In the genomic region with DNA sequence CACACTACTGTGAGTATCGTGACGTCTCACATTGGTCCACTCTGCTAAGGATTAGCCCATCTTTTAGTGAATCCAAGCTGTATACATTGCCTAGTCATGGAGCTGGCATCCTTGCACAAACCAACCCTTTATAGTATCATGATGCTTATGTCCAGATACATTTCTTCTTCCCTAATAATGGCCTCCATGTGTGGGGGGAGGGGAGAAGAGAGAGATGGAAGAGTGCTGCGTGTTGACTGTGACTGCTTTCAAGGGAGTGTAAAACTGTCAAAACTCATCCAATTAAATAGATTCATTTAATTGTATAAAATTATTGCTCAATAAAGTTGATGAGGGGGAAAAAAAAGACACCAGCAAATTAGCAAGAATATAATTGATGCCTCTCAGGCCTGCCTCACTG, we compare ENCODE assay signal across 15 mouse cellular contexts.
"Had no signal": no experiment of that assay in that cellular context is flagged by ENCODE, and none has a peak within 500 bp of the region (broad histone marks: within the 10 kb centered on the region; RNA-seq: fewer than 3 reads in every experiment).

No protein-coding gene starts in this region.

- ATAC-seq: liver, embryonic 12.5 days; midbrain, embryonic 13.5 days; midbrain, embryonic 15.5 days had no signal

- DNase-seq: lung, adult 18-20 months; lung, embryonic 14.5 days; lung, postnatal 10 days; lung, postnatal 4 days; right cerebral cortex, postnatal 14 days; thymus, adult 2 months; thymus, postnatal 25 days; thymus, postnatal 4 days had no signal

- H3K4me2 ChIP-seq: liver, embryonic 12.5 days; lung, embryonic 14.5 days; midbrain, embryonic 13.5 days; midbrain, embryonic 15.5 days; stomach, embryonic 15.5 days had no signal

- H3K27me3 ChIP-seq: liver, embryonic 12.5 days; midbrain, embryonic 13.5 days; midbrain, embryonic 15.5 days; stomach, embryonic 15.5 days had no signal

- H3K27ac ChIP-seq: liver, embryonic 12.5 days; liver, embryonic 14.5 days; midbrain, embryonic 10.5 days; midbrain, embryonic 13.5 days; midbrain, embryonic 15.5 days; stomach, embryonic 15.5 days; stomach, postnatal 0 days had no signal

- H3K9me3 ChIP-seq: liver, embryonic 12.5 days; midbrain, embryonic 10.5 days; midbrain, embryonic 13.5 days; midbrain, embryonic 15.5 days; stomach, embryonic 15.5 days had no signal

- H3K4me1 ChIP-seq: liver, embryonic 12.5 days; midbrain, embryonic 10.5 days; midbrain, embryonic 13.5 days; midbrain, embryonic 15.5 days; stomach, embryonic 15.5 days had no signal

- H3K9ac ChIP-seq: liver, embryonic 12.5 days; liver, embryonic 14.5 days; lung, embryonic 14.5 days; midbrain, embryonic 13.5 days; midbrain, embryonic 15.5 days; stomach, embryonic 15.5 days had no signal

- H3K4me3 ChIP-seq: liver, embryonic 12.5 days; midbrain, embryonic 10.5 days; midbrain, embryonic 13.5 days; midbrain, embryonic 15.5 days; stomach, embryonic 15.5 days had no signal

- H3K36me3 ChIP-seq: liver, embryonic 12.5 days; midbrain, embryonic 10.5 days; midbrain, embryonic 13.5 days; midbrain, embryonic 15.5 days; stomach, embryonic 15.5 days had no signal
